Mouse (Mus musculus) spleen, embryonic (tissue): Measurements from ENCODE around the gene Cnbp.

Experiments used
- CTCF ChIA-PET: fragments of 350-600 bp; sonication (Branson Sonifier 250); formaldehyde crosslinking; loops from one replicate; lab custom pipeline; 2022; lab: Charles Lee

The Cnbp gene

GRCm38 (mm10) chr6:87850155-87850899, 579 bp downstream of the Cnbp start:
- CTCF ChIA-PET, result interaction anchor here (0.9 kb wide), 1 partner anchor 11 kb away, joined by 3 read pairs; no protein-coding TSS in a partner anchor

- CTCF ChIA-PET, result interaction anchor here (0.9 kb wide), 1 partner anchor 10 kb away, joined by 3 read pairs; no protein-coding TSS in a partner anchor
Observed at GRCm38 (mm10) chr6:87849780-87850154, 1.1 kb downstream of the Cnbp start.

GRCm38 (mm10) chr6:87846813-87847212, 4.1 kb downstream of the Cnbp start:
- CTCF ChIA-PET, result interaction anchor here (0.7 kb wide), 1 partner anchor 57 kb away, joined by 3 read pairs; no protein-coding TSS in a partner anchor

GRCm38 (mm10) chr6:87845031-87845695, 5.7 kb downstream of the Cnbp start:
- CTCF ChIA-PET, result no interaction called here

- CTCF ChIA-PET, result interaction anchor here (0.5 kb wide), 1 partner anchor 1349 kb away, joined by 3 read pairs; no protein-coding TSS in a partner anchor
Observed at GRCm38 (mm10) chr6:87842254-87842653, 8.7 kb downstream of the Cnbp start.

- CTCF ChIA-PET, result no interaction called here
Observed at GRCm38 (mm10) chr6:87841635-87842034, 9.3 kb downstream of the Cnbp start.

- CTCF ChIA-PET, result interaction anchor here (0.8 kb wide), 1 partner anchor 10 kb away, joined by 3 read pairs; no protein-coding TSS in a partner anchor
Observed at GRCm38 (mm10) chr6:87839797-87840341, 11.0 kb downstream of the Cnbp start.

GRCm38 (mm10) chr6:87838551-87839197, 12.2 kb downstream of the Cnbp start, which contains the start of gene Isy1:
TSS of gene Isy1 (minus strand) at chr6:87838798.
- CTCF ChIA-PET, result interaction anchor here (0.8 kb wide), 1 partner anchor 11 kb away, joined by 3 read pairs; no protein-coding TSS in a partner anchor

- CTCF ChIA-PET, result no interaction called here
Observed at GRCm38 (mm10) chr6:87835695-87836094, 15.2 kb downstream of the Cnbp start, which contains the start of gene Gm45140. TSS of gene Gm45140 (minus strand) at chr6:87835795.

- CTCF ChIA-PET, result interaction anchor here (0.7 kb wide), 1 partner anchor 32 kb away, joined by 4 read pairs; no protein-coding TSS in a partner anchor
Observed at GRCm38 (mm10) chr6:87820366-87820765, 30.5 kb downstream of the Cnbp start.

GRCm38 (mm10) chr6:87814486-87814885, 36.4 kb downstream of the Cnbp start:
- CTCF ChIA-PET, result no interaction called here

GRCm38 (mm10) chr6:87812656-87813055, 38.2 kb downstream of the Cnbp start:
- CTCF ChIA-PET, result interaction anchor here (1.3 kb wide), 1 partner anchor 10 kb away, joined by 3 read pairs; no protein-coding TSS in a partner anchor

GRCm38 (mm10) chr6:87811675-87812338, 39.1 kb downstream of the Cnbp start, which contains the start of gene Rab43:
TSS of gene Rab43 (minus strand) at chr6:87812164.
- CTCF ChIA-PET, result interaction anchor here (0.7 to 1.3 kb wide), 2 partner anchors 11 to 13 kb away, joined by 3 to 9 read pairs; no protein-coding TSS in a partner anchor

GRCm38 (mm10) chr6:87810713-87811669, 39.9 kb downstream of the Cnbp start:
- CTCF ChIA-PET, result interaction anchor here (1.3 kb wide), 1 partner anchor 12 kb away, joined by 3 read pairs; no protein-coding TSS in a partner anchor

- CTCF ChIA-PET, result no interaction called here
Observed at GRCm38 (mm10) chr6:87810311-87810710, 40.6 kb downstream of the Cnbp start.

- CTCF ChIA-PET, result interaction anchor here (0.5 kb wide), 1 partner anchor 138 kb away, joined by 3 read pairs; no protein-coding TSS in a partner anchor
Observed at GRCm38 (mm10) chr6:87809651-87810161, 41.2 kb downstream of the Cnbp start.

- CTCF ChIA-PET, result interaction anchor here (0.5 kb wide), 1 partner anchor 139 kb away, joined by 3 read pairs; no protein-coding TSS in a partner anchor
Observed at GRCm38 (mm10) chr6:87809144-87809543, 41.8 kb downstream of the Cnbp start.

GRCm38 (mm10) chr6:87808521-87808920, 42.4 kb downstream of the Cnbp start:
- CTCF ChIA-PET, result no interaction called here
